Mouse (Mus musculus): ENCODE measurements at regions not wholly inside any gene's neighbourhood (a gene's known extent, or its start where the extent isn't known, plus 50 kb on each side); places are given as distances from the start of the nearest gene placed in this dataset.

DNA sequence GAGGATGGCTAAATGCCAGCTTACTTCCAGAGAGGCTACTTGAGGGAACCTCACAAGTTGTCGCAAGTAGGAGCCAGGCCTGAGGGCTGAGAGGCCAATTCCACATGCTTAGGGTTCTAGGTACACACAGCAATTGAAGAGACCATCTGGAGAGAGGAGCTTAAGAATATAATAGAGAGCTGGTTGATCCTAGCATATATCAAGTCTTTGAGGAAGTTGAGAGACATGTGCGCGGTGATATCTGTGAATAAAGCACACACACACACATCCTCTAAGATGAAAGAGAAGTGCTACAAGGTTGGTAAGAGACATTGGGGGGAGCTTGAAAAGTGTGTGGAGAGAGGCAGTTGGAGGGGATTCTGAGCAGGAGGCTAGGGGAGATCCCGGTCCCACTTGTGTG is 189.5 kb downstream of the Zfp462 start:
- WGBS, result 94% methylated on average over 4 of the region's 4 CpGs
- DNase-seq (ENCODE audit: low read depth, low spot score), result no peak

DNA sequence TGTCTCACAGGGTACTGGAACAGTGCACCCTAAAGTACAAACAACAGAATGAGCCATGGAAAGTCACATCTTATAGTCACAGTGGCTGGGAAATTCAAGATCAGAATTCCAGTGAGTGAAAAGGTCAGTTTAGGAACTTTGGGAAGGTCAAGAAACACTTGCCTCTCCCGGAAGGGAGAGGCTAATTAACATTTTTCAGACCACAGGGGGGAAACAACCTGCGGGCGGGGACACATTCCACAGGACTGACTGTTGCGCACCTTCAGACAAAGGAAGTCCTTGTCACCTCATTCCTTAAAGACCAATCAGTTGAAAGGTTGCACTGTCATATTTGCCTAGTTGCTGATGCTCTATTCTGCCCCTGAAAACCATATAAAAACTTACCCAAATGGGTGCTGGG is 189.9 kb downstream of the Zfp462 start:
- DNase-seq (ENCODE audit: low read depth, low spot score), result no peak
- 62% methylated on average over 4 of the region's 4 CpGs for WGBS

DNA sequence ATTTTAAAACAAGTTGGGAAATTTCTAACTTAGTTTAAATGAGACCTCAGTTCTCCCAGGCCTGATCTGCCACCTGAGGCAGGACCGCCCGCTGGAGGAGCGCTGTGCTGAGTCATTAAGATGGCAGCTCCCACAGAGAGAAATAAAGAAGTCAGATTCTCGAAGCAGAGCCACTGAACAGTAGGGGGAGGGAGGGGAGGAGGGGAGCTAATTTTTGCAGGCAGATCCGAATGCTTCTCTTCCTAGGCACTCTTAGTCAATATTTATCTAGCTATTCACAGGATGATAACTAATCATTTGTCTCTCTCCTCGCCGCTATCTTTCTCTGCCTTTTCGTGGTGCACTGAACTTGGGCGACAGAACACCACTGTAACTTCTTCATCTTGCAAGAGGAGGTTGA is 191.4 kb downstream of the Zfp462 start:
- WGBS, result 54% methylated on average over 9 of the region's 9 CpGs

DNA sequence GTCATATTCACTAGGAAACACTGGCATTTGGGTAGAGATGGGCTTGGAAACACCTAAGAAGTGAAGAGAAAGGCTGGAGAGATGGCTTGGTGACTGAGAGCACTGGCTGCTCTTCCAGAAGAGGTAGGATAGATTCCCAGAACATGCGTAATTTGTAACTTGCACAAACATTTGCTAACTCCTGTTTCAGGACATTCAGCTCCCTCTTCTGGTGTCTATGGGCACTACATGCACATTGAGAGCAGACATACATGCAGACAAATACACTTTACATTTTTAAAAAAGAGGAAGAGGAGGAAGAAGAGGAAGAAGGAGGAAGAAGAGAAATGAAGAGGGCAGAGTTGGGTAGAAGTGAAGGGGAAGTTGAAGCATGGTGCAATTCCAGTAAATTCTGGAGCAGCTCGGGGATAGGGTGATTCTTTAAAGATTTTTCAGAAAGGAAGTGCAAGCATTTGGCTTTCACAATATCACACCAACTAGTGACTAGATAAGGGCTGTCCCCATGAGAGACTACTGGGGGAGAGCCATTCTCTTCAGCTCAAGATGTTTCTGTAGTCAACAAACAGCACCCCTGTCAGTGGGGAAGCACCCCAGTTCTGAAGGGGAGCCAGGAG is 193.0 kb downstream of the Zfp462 start:
- DNase-seq (ENCODE audit: low read depth, low spot score), result no peak
- 88% methylated on average over 2 of the region's 2 CpGs for WGBS

More for the DNA sequence above, 191.4 kb downstream of the Zfp462 start:
- no peak for DNase-seq (ENCODE audit: low read depth, low spot score)

DNA sequence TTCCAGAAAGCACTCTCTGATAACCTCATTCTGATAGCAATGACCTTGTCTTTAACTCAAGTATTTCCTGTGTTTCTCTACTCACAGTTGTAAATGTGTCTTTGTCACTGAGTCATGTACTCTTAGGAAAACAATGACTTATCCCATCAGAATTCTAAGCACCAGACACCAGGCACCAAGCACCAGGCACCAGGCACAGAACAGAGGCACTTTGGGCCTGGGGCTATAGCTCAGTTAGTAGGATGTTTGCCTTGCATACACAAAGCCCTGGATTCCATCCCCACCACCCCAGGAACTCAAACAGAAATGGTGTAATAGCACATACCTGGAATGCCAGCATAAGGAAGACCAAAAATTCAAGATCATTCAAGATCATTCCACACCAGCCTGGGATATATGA is 196.5 kb downstream of the Zfp462 start:
- no peak for DNase-seq (ENCODE audit: low read depth, low spot score)

DNA sequence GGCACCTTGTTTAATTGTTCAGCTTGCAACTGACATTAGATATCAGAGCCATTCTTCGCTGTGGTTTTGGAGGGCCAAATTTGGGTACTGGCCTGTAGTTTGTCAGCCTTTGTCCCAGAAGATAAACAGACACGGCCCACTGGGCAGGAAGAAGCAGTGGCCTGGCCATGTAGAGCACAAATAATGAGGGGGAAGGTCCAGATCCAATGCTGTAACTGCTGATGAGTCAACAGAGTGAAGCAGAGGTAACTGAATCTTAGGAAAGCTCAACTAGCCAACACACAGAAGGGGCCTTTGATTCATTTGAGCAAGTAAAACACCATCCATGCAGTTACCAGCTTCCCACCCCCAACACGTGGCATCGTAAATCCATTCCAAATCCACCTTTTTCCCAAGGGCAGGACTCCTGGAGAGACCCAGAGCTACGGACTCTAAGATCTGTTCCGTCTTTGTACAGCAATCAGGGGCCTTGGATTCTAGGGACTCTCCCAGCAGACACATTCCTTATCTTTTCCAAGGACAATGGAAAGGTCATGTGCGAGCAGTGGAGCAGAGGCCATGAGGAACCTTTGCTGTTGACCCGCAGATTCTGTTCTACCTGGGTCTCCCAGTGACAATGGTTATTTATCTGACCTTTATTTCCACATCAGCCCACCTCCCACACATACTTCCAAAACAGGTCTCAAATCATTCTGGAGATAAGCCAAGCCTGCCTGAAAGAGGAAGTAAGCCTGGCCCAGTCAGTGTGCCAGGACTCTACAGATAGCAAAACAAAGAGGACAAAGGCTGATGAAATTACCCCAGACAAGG is 197.3 kb downstream of the Zfp462 start:
- DNase-seq (ENCODE audit: low read depth, low spot score), result no peak
- WGBS, result 73% methylated on average over 8 of the region's 8 CpGs

DNA sequence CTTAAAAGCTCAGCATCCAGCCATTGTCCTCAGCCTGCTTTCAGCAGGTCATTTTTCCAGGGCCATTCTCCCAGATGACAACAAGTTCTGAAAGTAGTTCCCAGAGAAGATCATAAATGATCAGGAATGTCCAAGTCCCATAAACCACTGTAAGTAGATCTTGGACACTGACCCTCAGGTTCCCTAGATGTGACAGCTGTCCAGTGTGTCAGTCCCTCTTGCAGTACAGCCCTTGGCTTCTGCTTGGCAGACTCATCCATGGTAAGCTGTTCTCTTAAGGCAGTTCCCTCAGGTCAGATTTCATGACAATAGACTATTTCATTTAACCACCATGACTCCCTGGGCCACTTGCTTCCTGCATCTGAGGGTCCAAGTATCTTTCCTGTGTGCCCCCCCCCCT is 198.6 kb downstream of the Zfp462 start:
- DNase-seq (ENCODE audit: low read depth, low spot score), result no peak

DNA sequence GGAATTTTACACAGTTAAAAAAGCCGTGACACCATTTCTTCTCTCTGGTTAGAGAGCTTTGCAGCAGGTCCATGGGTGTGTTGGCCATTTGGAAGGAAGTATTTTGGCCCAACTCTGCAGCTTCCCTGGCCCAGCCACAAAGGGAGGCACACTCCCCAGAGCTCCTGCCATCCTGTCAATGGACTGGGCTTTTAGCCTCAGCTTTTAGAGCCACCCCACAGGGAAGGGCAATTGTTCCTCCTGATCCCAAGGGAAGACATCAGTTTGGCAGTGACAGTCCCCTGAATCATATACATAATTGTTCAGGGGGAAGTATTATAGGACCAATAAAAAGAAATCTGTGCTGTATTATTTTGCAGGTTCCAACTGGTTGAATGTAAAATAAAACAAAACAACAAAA is 200.1 kb downstream of the Zfp462 start:
- whole genome bisulfite sequencing, result 84% methylated on average over 1 of the region's 1 CpGs
- no peak for DNase-seq (ENCODE audit: low read depth, low spot score)

DNA sequence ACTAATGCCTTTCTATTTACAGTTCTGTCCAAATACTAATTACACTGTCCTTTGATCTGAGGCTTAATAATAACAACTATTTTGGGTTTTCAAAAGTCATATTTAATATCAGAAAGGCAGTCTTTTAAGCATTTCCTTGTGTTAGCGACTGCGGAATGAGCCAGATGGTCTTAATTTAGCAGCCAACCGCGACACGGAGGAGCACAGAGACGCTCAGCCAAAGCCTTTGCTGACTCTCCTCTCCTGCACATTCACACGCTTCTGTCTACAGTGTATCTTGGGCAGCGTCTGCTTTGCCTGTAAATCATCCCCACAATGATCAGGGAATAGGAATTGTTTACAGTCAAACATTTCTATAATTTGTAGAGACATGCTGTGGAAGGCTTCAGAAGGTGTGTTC is 201.1 kb downstream of the Zfp462 start:
- 76% methylated on average over 8 of the region's 8 CpGs for WGBS
- DNase-seq (ENCODE audit: low read depth, low spot score), result no peak

DNA sequence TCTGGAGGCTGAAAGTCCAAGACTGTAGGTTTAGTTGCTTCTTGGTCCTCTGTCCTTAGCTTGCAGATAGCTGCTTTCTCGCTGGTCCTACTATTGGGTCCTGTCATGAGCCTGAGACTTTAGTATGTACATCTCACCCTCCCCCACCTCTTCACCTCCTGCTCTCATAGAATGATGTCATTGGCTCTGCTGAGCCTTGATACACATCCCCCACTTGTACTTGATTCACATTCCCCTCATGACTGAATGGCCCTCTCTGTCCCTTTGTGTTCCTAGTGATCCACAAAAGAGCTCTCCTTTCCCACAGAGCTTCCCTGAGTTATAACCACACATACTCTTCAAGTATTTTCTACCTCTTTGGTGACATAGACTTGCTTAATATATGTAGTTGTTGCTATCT is 201.5 kb upstream of the Rad23b start:
- DNase-seq (ENCODE audit: low read depth, low spot score), result no peak
- 94% methylated on average over 1 of the region's 1 CpGs for WGBS

DNA sequence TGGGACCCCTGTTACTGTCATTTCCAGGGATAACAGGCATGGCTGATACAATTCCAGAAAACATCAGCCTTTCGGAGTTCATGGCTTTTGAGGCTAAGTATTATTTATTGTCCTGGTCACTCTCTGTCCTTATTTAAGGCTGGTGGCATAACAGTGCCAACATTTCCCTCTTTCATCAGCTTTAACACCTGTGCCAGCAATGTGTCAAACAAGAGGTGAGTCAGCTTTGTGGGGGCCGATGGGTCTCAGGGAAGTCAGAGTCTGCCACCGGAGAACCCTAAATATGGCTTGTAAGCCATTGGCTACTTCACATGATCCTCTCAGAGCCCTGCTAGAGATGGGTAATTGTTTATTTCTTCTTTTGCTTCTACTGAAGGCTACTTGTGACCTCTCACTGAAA is 195.3 kb upstream of the Rad23b start:
- 81% methylated on average over 3 of the region's 3 CpGs for WGBS
- DNase-seq (ENCODE audit: low read depth, low spot score), result no peak

DNA sequence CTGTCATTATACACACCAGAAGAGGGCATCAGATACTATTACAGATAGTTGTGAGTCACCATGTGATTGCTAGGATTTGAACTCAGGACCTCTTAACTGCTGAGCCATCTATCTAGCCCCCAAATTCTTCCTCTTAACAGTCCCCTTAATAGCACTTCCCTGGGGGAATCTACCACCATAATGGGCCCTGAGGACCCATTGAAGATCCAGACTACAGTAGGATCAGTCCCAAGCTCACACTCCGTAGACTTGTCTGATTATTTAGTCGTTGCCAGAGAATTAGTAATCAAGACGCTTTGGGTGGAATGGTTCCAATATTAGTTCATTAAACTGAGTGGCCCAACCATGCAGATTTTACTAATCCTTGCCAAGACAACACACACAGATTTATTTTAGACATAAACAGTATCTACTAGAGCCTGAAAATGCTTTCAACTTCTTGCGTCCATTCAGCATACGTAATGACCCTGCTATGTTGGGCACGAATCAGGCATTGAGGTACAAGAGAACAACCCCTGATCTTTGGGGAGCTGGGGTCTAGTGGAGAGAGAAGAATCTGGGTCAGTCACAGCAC is 191.6 kb upstream of the Rad23b start:
- no peak for DNase-seq (ENCODE audit: low read depth, low spot score)
- 79% methylated on average over 6 of the region's 6 CpGs for WGBS

DNA sequence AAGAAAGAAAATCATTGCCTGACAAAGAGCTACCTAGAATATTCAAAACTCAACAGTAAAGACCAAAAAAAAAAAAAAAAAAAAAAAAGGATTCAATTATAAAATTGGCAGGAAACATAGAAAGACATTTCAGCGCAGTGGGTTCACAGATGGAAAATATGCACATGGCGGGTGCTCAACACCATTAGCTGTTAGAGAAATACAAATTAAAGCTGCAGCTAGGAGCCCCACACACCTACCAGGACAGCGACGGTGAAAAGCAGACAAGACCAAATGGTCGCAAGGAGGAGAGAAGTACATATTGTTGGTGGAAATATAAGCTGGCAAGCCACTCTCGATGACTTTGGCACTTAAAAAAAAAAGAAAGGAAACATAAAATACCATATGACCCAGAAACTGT is 183.6 kb upstream of the Rad23b start:
- DNase-seq (ENCODE audit: low read depth, low spot score), result no peak
- 89% methylated on average over 6 of the region's 6 CpGs for WGBS

DNA sequence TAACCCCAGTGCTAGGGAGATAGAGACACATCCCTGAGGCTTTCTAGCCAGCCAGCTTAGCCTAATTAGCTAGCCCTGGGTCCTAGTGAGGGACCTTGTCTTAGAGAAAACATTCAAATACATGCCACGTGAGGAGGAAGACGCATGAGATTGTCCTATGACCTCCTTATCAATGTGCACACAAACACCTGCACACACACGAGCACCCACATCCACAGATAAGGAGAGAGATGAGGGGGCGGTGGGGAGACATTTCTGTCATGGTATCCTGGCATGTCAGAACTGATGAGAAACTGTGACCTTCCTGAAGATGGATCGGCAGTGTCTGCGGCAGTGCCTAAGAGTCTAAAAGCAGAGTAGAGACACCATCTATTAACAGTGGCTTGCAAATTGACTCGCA is 180.8 kb upstream of the Rad23b start:
- 61% methylated on average over 7 of the region's 7 CpGs for WGBS
- no peak for DNase-seq (ENCODE audit: low read depth, low spot score)

DNA sequence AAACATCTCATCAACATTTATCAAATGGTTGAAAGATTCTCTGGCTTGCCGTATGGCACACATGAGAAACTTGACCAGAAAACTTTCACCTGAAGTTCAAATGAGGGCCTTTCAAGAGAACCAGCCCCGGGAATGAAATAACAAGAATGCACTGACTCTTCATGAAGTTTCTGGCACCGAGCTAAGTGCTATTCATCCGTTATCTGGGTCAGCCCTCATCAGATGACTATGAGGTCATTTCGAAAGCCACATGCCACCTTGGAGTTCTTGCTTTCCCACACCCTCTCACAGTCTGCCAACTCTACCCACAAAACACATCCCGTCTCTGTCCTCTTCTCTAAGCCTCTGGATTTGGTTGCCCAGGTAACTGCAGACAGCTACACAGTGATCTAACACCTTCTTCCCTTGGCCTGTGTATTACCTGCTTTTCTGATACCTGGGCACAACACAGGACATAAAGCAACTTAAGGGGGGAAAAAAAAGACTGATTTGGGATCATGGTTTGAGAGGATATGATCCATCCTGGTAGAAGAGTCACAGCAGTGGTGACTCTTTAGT is 177.4 kb upstream of the Rad23b start:
- DNase-seq (ENCODE audit: low read depth, low spot score), result no peak
- WGBS, result 71% methylated on average over 6 of the region's 6 CpGs

DNA sequence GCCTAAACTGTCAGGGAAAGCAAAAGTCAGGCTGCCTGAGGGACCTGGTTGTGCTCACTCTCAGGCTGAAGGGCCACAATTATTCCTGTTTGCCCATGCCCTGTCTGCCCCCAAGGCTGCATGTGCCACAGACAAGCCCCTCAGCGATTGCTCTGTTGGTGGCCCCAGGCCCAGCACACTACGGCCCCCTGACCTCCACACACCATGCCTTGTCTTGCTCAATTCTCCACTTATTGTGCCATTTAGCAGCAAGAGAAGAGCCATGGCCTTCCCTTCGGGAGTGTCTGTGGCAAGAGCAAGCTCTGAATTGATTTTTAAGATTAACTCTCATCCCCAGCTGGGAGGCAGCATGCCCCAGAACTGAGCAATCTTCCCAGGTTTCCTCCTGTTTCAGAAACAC is 173.8 kb upstream of the Rad23b start:
- DNase-seq (ENCODE audit: low read depth, low spot score), result no peak
- WGBS, result 87% methylated on average over 3 of the region's 3 CpGs

DNA sequence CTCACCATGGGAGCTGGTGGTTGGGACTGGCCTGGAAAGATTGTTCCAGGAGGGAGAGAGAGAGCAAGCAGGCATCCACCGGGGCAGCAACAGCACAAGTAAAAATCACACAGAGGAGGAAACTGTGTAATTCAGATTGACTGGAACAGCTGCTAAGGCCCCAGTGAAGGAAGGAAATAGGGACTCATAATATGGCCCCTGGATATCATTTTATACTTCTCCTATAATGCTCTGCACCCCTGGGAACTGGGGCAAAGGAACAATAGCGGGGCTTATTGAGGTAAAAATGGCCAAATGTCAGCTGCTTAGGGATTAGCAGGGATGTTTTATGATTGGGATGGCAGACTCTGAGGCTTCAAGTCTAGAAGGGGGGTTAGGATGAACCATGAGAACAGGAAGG is 170.4 kb upstream of the Rad23b start:
- 80% methylated on average over 2 of the region's 2 CpGs for WGBS
- no peak for DNase-seq (ENCODE audit: low read depth, low spot score)

DNA sequence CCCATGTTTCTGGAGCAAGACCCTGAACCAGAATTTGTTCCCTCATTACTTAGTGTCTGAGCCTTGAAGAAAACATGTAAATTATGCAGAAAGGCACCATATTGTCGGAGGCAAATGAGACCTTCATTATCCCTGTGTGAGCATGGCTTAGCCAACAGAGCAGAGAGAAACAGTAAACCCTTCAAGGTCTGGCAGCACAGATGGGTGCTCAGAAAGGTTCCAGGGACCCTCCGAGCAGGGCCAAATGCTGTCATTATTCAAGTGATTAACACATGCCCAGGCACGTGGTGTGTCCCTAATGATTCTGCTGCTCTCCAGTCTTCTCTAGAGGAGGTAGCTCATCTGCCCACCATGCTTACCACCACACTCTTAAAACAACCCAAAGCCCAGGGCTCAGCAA is 166.3 kb upstream of the Rad23b start:
- DNase-seq (ENCODE audit: low read depth, low spot score), result no peak
- 71% methylated on average over 3 of the region's 3 CpGs for WGBS

DNA sequence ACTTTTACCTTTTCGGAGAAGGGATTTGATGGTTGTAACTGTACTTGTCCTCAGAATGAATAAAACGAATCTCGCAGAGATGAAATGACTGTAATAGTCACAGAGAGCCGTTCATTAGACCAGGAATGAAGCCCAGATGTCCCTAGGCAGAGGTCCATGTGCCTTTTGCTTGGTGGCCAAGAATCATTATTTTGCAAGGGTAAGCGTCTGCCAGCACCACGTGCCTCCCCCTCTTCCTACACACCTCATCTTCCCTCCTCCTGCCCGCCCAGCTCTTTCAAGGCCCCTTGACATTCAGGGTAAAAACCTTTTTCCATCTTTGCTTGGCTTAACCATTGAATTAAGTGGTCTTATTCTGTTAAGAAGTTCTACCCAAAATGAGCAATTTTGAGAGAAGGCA is 161.1 kb upstream of the Rad23b start:
- 80% methylated on average over 7 of the region's 7 CpGs for WGBS

DNA sequence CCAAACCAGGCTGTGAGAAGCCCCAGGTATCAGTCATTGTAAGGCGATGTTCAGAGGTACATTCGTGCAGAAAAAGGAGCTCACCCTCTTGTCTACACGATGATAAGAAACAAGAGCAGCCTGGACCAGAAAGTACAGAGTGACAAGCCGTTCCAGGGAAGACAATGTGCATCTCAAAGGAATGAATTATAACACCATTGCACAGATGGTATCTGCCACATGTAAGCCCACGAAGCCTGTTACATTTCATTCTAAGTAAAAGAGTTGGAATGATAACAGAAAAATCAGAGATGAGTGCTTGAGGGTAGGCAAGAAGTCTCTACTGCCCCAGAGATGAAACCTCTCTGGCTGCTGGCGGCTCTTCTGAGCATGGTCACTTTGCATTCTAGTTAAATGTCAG is 159.3 kb upstream of the Rad23b start:
- DNase-seq (ENCODE audit: low read depth, low spot score), result no peak
- WGBS, result 81% methylated on average over 6 of the region's 6 CpGs

More for the DNA sequence above, 161.1 kb upstream of the Rad23b start:
- no peak for DNase-seq (ENCODE audit: low read depth, low spot score)

DNA sequence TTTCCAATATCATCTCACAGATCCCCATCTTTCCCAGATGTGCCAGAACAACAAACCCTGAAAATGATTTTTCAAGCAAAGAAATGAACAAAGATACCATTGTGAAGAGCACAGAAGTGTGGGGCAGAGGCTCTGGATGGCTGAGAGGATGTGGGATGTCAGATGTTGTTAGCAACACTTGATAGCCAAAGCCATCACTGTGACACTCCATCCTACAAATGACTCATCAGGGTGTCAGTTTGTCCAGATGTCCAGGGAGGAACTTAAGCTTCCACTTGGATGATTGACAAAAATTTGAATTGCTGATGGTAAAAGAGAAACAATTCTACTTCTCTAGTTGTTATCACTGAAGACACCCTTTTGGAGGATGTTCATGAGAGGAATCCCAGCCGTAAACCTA is 155.8 kb upstream of the Rad23b start:
- 95% methylated on average over 1 of the region's 1 CpGs for WGBS
- no peak for DNase-seq (ENCODE audit: low read depth, low spot score)

Data from large intestine, adult 2 months (tissue).